Mouse (Mus musculus) G1E-ER4 (cell line): ENCODE results near the gene Atat1. TPM values are rescaled to one million over a fixed set of nuclear protein-coding genes. Genes with fewer than 3 reads are reported as not detected.

ENCODE experiments used
- GATA1 ChIP-seq: IDR thresholded peaks from one replicate; pipeline ENCODE4 v1.8.0; 2012; ENCODE audit warnings: low read length, inconsistent platforms
- polyA plus RNA-seq: library from polyadenylated mRNA; stranded (reverse); fragments of >175 nt; gene quantifications from 2 replicates; pipeline ENCODE4 v1.2.3, GENCODE M21; 2012

Gene Atat1
- polyA plus RNA-seq, 1 experiment: 20.0 TPM

- TF ChIP-seq GATA1: no peak
Measured at GRCm38 (mm10) chr17:35868165-35868820, 41.6 kb downstream of the Atat1 start.

DNA sequence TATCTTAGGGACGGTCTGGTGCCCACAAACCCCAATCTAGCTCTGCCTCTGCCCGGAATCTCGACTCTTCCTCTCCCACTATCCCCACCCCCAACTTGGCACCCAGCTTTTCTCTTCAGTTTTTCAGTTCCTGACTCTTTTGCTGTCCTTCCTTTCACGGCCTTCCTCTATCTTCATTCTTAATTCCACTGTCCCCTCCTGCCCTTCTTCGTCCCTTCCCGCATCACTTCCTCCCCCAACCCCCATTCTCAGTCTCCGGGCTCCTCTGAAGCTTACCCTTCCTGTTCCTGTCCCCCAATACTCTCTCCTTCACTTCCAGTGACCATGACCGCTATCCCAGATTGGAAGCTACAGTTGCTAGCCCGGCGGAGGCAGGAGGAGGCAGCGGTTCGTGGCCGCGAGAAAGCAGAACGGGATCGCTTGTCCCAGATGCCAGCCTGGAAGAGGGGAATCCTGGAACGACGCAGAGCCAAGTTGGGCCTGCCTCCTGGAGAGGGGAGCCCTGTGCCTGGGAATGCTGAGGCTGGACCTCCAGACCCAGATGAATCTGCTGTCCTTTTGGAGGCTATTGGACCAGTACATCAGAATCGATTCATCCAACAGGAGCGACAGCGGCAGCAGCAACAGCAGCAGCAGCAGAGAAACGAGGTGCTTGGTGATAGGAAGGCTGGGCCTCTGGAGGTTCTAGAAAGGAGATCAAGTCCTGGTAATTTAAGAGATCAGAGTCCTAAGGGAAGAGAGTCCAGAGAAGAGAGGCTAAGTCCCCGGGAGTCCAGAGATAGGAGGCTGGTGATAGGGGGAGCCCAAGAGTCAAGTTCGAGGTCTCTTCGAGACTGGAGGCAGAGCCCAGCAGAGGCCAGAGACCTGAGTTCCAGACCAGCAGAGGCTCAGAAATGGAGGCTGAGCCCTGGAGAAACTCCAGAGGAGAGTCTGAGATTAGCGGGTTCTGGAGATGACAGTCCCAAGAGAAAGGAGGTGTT is 42.7 kb downstream of the Atat1 start:
- no peak for TF ChIP-seq GATA1

- TF ChIP-seq GATA1: no peak
Measured at GRCm38 (mm10) chr17:35866281-35866831, 43.5 kb downstream of the Atat1 start.

DNA sequence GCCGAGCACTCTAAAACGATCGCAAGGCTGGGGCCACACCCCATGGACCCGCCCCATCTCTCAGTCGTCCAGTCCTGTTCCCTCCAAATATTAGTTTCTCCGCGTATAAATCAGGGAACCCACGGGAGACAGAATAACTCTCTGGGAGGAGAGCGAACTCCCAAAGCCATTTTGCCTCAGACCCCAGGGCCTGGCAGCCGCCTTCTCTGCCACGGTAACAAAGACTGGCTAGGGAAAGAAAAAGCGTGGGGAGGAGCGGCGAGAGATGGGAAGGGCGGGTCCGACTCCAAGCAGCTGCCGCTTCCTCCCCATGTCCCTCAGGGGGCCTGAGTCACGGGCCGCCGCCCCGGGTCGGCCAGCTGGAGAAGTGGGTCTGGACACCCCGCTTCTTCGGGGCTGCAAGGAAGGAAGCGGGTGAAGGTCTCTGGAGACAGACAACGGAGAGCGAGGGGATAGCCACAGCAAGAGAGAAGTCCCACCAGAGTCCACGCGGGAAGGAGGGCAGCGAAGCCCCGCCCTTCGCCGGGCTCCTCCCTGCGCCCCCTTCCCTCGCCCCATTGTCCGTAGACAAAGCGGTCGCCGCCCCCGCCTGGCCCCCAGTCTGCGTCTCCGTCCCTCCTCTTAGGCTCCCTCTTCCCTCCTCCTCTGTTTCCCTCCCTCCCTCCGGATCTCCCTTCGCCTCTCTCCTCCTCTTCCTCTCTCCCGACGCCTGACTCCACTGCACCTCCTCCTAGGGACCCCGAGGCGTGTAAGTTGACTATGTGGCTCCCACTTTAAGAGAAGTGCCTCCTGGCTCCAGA is 44.2 kb downstream of the Atat1 start, which contains the start of gene Ppp1r18:
Gene Ppp1r18, plus strand, starts transcription at position 113 of the 800 bp plus-strand sequence.
- TF ChIP-seq GATA1: no peak

DNA sequence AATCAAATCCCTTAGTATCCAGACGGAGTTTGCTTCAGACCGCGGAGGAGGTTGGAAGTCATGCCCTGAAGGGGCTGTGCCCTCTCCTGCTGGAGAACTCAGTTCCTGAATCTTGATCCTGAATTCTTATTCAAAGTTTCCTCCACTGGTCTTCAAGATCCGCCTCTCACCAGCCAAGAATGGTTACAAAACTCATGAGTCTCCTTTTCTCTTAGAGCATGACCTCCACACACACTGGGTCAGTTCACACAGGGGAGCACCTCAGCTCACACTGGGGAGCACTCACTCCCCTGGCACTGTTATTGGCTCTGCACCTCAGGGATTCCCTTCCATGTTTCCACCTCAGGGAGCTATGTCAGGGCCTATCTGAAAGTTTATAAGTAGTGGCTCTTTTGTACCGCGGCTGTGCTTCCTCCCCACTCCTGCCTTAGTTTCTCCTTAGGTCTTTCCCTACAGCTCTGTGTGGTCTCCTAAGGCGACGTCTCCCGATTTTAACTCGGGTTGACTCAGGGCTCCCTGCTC is 45.0 kb downstream of the Atat1 start:
- TF ChIP-seq GATA1: no peak

- peak; percentile 35 for TF ChIP-seq GATA1
Measured at GRCm38 (mm10) chr17:35861198-35861857, 48.5 kb downstream of the Atat1 start, which contains the start of gene Nrm. Nrm (plus strand) TSS chr17:35861318.

- no peak for TF ChIP-seq GATA1
Measured at GRCm38 (mm10) chr17:35860831-35861197, 49.1 kb downstream of the Atat1 start.

- no peak for TF ChIP-seq GATA1
Measured at GRCm38 (mm10) chr17:35859835-35860234, 50.0 kb downstream of the Atat1 start.

GRCm38 (mm10) chr17:35859371-35859770 is 50.5 kb downstream of the Atat1 start:
- TF ChIP-seq GATA1: no peak

- TF ChIP-seq GATA1: peak; percentile 29
Measured at GRCm38 (mm10) chr17:35850974-35851373, 58.9 kb downstream of the Atat1 start.

- TF ChIP-seq GATA1: no peak
Measured at GRCm38 (mm10) chr17:35848112-35848511, 61.8 kb downstream of the Atat1 start.

Other genes with a start within 250 kb of the Atat1 start
- 100 and 135 TPM in 2 replicates for gene Vars2, start 242.5 kb downstream of the Atat1 start, polyA plus RNA-seq
- gene Gtf2h4, start 236.3 kb downstream of the Atat1 start, polyA plus RNA-seq: 20.1 and 28.1 TPM in 2 replicates
- gene Ddr1, start 205.5 kb downstream of the Atat1 start, polyA plus RNA-seq: 0.02 and 0.03 TPM in 2 replicates
- 33.3 and 33.4 TPM in 2 replicates for gene Ier3, start 88.4 kb downstream of the Atat1 start, polyA plus RNA-seq
- 85.3 and 87.0 TPM in 2 replicates for gene Flot1, start 86.8 kb downstream of the Atat1 start, polyA plus RNA-seq
- 178 and 400 TPM in 2 replicates for gene Tubb5, start 71.8 kb downstream of the Atat1 start, polyA plus RNA-seq
- 22.5 and 24.1 TPM in 2 replicates for gene Mdc1, start 68.6 kb downstream of the Atat1 start, polyA plus RNA-seq
- gene Nrm, start 48.8 kb downstream of the Atat1 start, polyA plus RNA-seq: 13.8 and 21.9 TPM in 2 replicates
- 36.5 and 37.7 TPM in 2 replicates for gene Ppp1r18, start 44.5 kb downstream of the Atat1 start, polyA plus RNA-seq
- gene Dhx16, start 30.3 kb downstream of the Atat1 start, polyA plus RNA-seq: 65.8 and 80.6 TPM in 2 replicates
- gene 2310061I04Rik, start 12.6 kb downstream of the Atat1 start, polyA plus RNA-seq: 197 and 224 TPM in 2 replicates
- gene Mrps18b, start 6.3 kb upstream of the Atat1 start, polyA plus RNA-seq: 6.5 and 7.3 TPM in 2 replicates
- 47.9 and 54.1 TPM in 2 replicates for gene Ppp1r10, start 6.4 kb upstream of the Atat1 start, polyA plus RNA-seq
- gene Abcf1, start 59.7 kb upstream of the Atat1 start, polyA plus RNA-seq: 160 and 207 TPM in 2 replicates
- gene Gnl1, start 69.8 kb upstream of the Atat1 start, polyA plus RNA-seq: 117 and 120 TPM in 2 replicates
- gene Prr3, start 70.2 kb upstream of the Atat1 start, polyA plus RNA-seq: 37.1 and 43.4 TPM in 2 replicates
- gene H2-T24, start 110.5 kb upstream of the Atat1 start, polyA plus RNA-seq: 0.12 and 0.15 TPM in 2 replicates
- gene H2-T23, start 122.8 kb upstream of the Atat1 start, polyA plus RNA-seq: 4.8 and 5.6 TPM in 2 replicates
- 4.0 and 6.0 TPM in 2 replicates for gene H2-T22, start 132.7 kb upstream of the Atat1 start, polyA plus RNA-seq
- gene Gm6034, start 132.9 kb upstream of the Atat1 start, polyA plus RNA-seq: not detected in 2 replicates
- not detected in 2 replicates for gene Gm11127, start 148.3 kb upstream of the Atat1 start, polyA plus RNA-seq
- gene Gm19684, start 211.6 kb upstream of the Atat1 start, polyA plus RNA-seq: 0.03 TPM in 1 of 2 replicates, not detected in the other
- gene Gm7030, start 219.3 kb upstream of the Atat1 start, polyA plus RNA-seq: not detected in 2 replicates